Mouse (Mus musculus): ENCODE measurements around the gene Cby1. TPM values are rescaled to one million over a fixed set of nuclear protein-coding genes. Genes with fewer than 3 reads are reported as not detected.
A peak's percentile ranks its signal among the peaks of the same experiment; 100 is the strongest.
"Not testable (repeated sequence)": the region's sequence is repeated elsewhere in the genome, so short reads cannot be mapped to it uniquely, and the experiment has no call there.

Cby1 gene
- polyA plus RNA-seq, 1 experiment = 3.9 TPM

DNA sequence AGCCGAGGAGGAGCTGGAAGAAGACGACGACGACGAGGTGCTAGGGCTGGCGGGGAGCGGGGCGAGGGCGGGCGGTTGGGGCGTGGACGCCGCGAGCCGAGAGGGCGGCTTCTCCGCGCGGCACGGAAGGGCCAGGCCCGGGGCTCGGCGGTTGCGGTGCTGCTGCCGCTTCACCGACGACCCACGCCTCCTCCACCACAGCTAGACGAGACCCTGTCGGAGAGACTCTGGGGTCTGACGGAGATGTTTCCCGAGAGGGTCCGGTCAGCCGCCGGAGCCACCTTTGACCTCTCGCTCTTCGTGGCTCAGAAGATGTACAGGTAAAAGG, 11.9 kb downstream of the Cby1 start:
- TF ChIP-seq POLR2A (IDR thresholded peaks at IDR 0.05; ENCODE audit: low read depth, low read length) (no peak), CTCF (IDR thresholded peaks at IDR 0.05; ENCODE audit: extremely low read depth, insufficient read depth, insufficient read length, insufficient replicate concordance) (no peak)
- Histone ChIP-seq H3K27me3 (ENCODE audit: control insufficient read depth, insufficient read depth, low read length) (0 out of 2 replicates have a peak, but pooled peaks cover 1% of the 10 kb centered on the region), H3K4me1 (ENCODE audit: control insufficient read depth, insufficient read depth, insufficient read length) (peaks cover 2% of the 10 kb centered on the region; the same call in 1 of the 2 replicates), H3K36me3 (ENCODE audit: control insufficient read depth, insufficient read depth, low read length) (peaks cover 17% of the 10 kb centered on the region), H3K4me3 (ENCODE audit: extremely low read depth, insufficient read depth, insufficient read length) (peak overlapping the region; percentile 99), H3K27ac (ENCODE audit: insufficient read depth, low read length) (no peak overlapping the region)
- under 1% methylated on average over 32 of the region's 37 CpGs for WGBS
- no peak for DNase-seq (ENCODE audit: low read depth in 1 of 2, low spot score in 2 of 2)

DNA sequence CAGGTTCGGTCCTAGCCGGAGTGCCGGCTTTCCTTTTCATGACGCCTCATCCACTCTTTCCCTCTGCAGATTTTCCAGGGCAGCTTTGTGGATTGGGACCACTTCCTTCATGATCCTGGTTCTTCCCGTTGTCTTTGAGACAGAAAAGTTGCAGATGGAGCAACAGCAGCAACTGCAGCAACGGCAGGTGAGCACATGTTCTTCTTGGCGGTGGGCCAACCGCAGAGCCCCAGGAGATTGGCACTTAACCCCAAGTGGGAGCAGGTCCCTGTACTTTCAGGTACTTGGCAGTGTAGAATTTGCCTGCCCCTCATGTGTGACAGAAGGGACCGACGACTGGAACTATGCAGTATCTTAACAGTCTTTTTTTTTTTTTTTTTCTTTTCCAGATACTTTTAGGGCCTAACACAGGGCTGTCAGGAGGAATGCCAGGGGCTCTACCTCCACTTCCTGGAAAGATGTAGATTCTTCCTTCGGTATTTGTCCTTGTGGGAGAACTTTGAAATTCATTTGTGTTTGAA, 12.9 kb downstream of the Cby1 start:
- H3K27ac ChIP-seq (ENCODE audit: insufficient read depth, low read length); H3K4me3 ChIP-seq (ENCODE audit: extremely low read depth, insufficient read depth, insufficient read length); H3K27me3 ChIP-seq (ENCODE audit: control insufficient read depth, insufficient read depth, low read length); DNase-seq (ENCODE audit: low read depth in 1 of 2, low spot score in 2 of 2); H3K4me1 ChIP-seq (ENCODE audit: control insufficient read depth, insufficient read depth, insufficient read length): not testable (repeated sequence)
- H3K36me3 ChIP-seq (ENCODE audit: control insufficient read depth, insufficient read depth, low read length) = peaks cover 17% of the 10 kb centered on the region
- 71% methylated on average over 11 of the region's 11 CpGs for WGBS

DNA sequence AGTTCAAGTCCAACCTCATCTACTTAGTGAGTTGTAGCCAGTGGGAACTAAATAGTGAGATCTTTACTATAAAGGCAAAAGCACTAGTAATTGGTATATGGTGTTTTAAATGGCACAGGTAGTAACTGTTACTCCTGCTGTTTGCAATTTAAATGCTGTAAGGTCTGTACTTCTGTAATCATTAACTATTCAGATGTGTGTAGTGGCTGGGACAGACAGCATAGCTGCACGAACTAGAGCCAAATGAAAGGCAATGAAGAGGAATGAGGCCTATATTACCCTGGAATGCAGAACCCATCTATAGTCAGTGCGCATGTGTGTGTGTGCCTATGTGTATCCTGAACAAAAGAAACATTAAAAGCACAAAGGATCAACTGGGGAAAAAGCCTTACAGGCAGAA, 18.9 kb downstream of the Cby1 start:
- DNase-seq (ENCODE audit: low read depth in 1 of 2, low spot score in 2 of 2) = no peak
- WGBS = 93% methylated on average over 2 of the region's 2 CpGs
- no peak for TF ChIP-seq POLR2A (IDR thresholded peaks at IDR 0.05; ENCODE audit: low read depth, low read length)
- no peak for TF ChIP-seq CTCF (IDR thresholded peaks at IDR 0.05; ENCODE audit: extremely low read depth, insufficient read depth, insufficient read length, insufficient replicate concordance)
- Histone ChIP-seq H3K4me3 (ENCODE audit: extremely low read depth, insufficient read depth, insufficient read length) (no peak overlapping the region), H3K27ac (ENCODE audit: insufficient read depth, low read length) (no peak overlapping the region), H3K36me3 (ENCODE audit: control insufficient read depth, insufficient read depth, low read length) (peaks cover 17% of the 10 kb centered on the region), H3K4me1 (ENCODE audit: control insufficient read depth, insufficient read depth, insufficient read length) (no peaks in the 10 kb centered on the region), H3K27me3 (ENCODE audit: control insufficient read depth, insufficient read depth, low read length) (no peaks in the 10 kb centered on the region)

DNA sequence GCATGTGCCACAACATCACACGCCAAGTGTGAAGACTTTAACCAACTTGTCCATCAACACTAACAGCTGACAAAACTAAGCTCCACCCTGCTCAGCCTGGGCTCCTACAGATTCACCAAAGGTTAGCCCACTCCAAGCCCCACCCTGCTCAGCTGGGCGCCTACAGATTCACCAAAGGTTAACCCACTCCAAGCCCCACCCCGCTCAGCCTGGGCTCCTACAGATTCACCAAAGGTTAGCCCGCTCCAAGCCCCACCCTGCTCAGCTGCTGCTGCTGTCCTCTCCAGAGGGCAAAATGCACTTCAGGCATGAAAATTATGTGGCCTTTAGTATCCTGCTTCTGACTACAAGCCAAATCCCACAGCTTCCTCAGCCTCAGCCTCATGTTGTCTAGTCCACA, 23.0 kb downstream of the Cby1 start:
- Histone ChIP-seq H3K27me3 (ENCODE audit: control insufficient read depth, insufficient read depth, low read length) (no peaks in the 10 kb centered on the region), H3K27ac (ENCODE audit: insufficient read depth, low read length) (no peak overlapping the region), H3K4me1 (ENCODE audit: control insufficient read depth, insufficient read depth, insufficient read length) (peaks cover 16% of the 10 kb centered on the region; the same call in 1 of the 2 replicates), H3K4me3 (ENCODE audit: extremely low read depth, insufficient read depth, insufficient read length) (no peak overlapping the region), H3K36me3 (ENCODE audit: control insufficient read depth, insufficient read depth, low read length) (no peaks in the 10 kb centered on the region)
- DNase-seq (ENCODE audit: low read depth in 1 of 2, low spot score in 2 of 2) = no peak
- 87% methylated on average over 4 of the region's 4 CpGs for WGBS
- TF ChIP-seq POLR2A (IDR thresholded peaks at IDR 0.05; ENCODE audit: low read depth, low read length) = no peak
- no peak for TF ChIP-seq CTCF (IDR thresholded peaks at IDR 0.05; ENCODE audit: extremely low read depth, insufficient read depth, insufficient read length, insufficient replicate concordance)

DNA sequence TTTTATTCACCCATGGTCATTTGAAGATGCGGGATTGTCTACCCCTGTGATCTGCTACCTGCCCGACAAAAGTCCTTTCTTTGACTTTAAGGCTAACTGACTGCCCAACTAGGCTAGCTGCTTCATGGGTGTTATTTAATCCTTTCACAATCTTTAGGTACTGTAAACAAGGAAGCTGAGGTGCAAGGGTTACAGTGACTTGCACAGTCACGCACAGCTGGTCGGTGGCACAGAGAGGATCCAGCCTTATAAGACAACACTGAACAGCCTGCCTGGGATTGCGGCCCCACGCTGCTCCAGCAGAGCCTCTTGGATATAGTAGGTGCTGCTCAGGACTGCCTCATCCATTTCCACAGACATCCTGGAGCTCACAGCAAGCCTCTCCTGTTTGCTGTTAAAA, 24.1 kb downstream of the Cby1 start:
- whole genome bisulfite sequencing = 80% methylated on average over 6 of the region's 6 CpGs
- TF ChIP-seq POLR2A (IDR thresholded peaks at IDR 0.05; ENCODE audit: low read depth, low read length) (no peak), CTCF (IDR thresholded peaks at IDR 0.05; ENCODE audit: extremely low read depth, insufficient read depth, insufficient read length, insufficient replicate concordance) (no peak)
- H3K4me3 ChIP-seq (ENCODE audit: extremely low read depth, insufficient read depth, insufficient read length) = no peak overlapping the region
- no peaks in the 10 kb centered on the region for H3K36me3 ChIP-seq (ENCODE audit: control insufficient read depth, insufficient read depth, low read length)
- peaks cover 16% of the 10 kb centered on the region; the same call in 1 of the 2 replicates for H3K4me1 ChIP-seq (ENCODE audit: control insufficient read depth, insufficient read depth, insufficient read length)
- DNase-seq (ENCODE audit: low read depth in 1 of 2, low spot score in 2 of 2) = no peak
- H3K27ac ChIP-seq (ENCODE audit: insufficient read depth, low read length) = no peak overlapping the region
- H3K27me3 ChIP-seq (ENCODE audit: control insufficient read depth, insufficient read depth, low read length) = no peaks in the 10 kb centered on the region

DNA sequence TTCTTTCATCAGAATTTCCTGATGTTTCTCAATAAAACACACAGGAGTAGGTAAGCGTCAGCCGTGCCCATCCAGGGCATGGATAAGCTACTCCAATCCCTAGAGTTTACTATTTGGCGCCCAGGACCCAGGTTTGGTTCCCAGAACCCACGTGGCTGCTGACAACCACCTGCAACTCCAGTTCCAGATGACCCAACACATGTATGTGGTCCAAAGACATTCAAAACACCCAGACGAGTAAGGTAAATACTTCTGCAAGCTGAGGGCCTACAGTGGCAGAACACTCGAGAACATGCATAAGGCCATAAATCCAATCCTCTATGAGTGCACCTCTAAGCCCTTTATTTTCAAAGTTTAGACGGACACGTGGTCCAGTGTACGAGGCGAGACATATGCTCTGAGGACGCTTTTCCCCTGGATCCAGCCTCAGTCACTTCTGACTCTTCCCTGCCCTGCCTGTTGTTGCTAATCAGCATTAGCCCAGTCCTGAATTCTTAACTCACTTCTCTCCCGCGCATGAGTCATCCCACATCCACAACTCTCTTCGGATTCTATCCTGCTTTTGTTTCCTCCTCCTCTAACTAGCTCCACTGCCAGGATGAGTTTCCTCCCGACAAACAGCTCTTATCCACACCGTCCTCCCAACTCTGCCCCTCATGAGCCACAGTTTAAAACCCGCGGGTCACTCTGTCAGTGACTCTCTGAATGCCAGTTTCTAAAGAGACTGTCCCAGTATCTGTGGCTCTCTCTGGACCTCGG, 24.9 kb downstream of the Cby1 start:
- DNase-seq (ENCODE audit: low read depth in 1 of 2, low spot score in 2 of 2) = no peak
- H3K27ac ChIP-seq (ENCODE audit: insufficient read depth, low read length) = no peak overlapping the region
- TF ChIP-seq POLR2A (IDR thresholded peaks at IDR 0.05; ENCODE audit: low read depth, low read length) (no peak), CTCF (IDR thresholded peaks at IDR 0.05; ENCODE audit: extremely low read depth, insufficient read depth, insufficient read length, insufficient replicate concordance) (no peak)
- no peaks in the 10 kb centered on the region for H3K27me3 ChIP-seq (ENCODE audit: control insufficient read depth, insufficient read depth, low read length)
- H3K36me3 ChIP-seq (ENCODE audit: control insufficient read depth, insufficient read depth, low read length) = no peaks in the 10 kb centered on the region
- no peak overlapping the region for H3K4me3 ChIP-seq (ENCODE audit: extremely low read depth, insufficient read depth, insufficient read length)
- peaks cover 18% of the 10 kb centered on the region; the same call in 1 of the 2 replicates for H3K4me1 ChIP-seq (ENCODE audit: control insufficient read depth, insufficient read depth, insufficient read length)
- WGBS = 82% methylated on average over 19 of the region's 19 CpGs

DNA sequence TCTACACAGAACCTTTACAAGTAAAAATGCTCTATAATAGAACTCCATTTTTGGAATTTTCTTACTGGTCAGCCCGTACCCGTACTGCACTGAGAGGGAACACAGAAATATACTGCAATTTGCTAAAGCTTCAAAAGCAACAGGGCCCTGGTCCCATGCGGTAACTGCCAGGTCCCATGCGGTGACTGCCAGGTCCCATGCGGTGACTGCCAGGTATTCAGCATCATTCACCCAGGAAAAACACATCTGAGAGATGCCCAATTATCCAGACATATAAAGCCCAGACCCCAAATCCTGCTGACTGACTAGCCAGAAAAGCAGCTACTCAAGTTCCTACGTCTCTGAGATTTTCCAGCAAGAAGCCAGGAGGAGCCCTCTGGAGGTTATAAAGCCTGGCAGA, 25.6 kb downstream of the Cby1 start:
- H3K36me3 ChIP-seq (ENCODE audit: control insufficient read depth, insufficient read depth, low read length) = no peaks in the 10 kb centered on the region
- no peak for DNase-seq (ENCODE audit: low read depth in 1 of 2, low spot score in 2 of 2)
- TF ChIP-seq CTCF (IDR thresholded peaks at IDR 0.05; ENCODE audit: extremely low read depth, insufficient read depth, insufficient read length, insufficient replicate concordance) = no peak
- TF ChIP-seq POLR2A (IDR thresholded peaks at IDR 0.05; ENCODE audit: low read depth, low read length) = no peak
- WGBS = 92% methylated on average over 6 of the region's 6 CpGs
- no peak overlapping the region for H3K27ac ChIP-seq (ENCODE audit: insufficient read depth, low read length)
- H3K27me3 ChIP-seq (ENCODE audit: control insufficient read depth, insufficient read depth, low read length) = no peaks in the 10 kb centered on the region
- peaks cover 18% of the 10 kb centered on the region; the same call in 1 of the 2 replicates for H3K4me1 ChIP-seq (ENCODE audit: control insufficient read depth, insufficient read depth, insufficient read length)
- H3K4me3 ChIP-seq (ENCODE audit: extremely low read depth, insufficient read depth, insufficient read length) = no peak overlapping the region

All from spleen, adult 2 months (tissue).